Mouse (Mus musculus) ES-E14 (cell line): ENCODE results near the gene Adgrg1.

Experiments used
- HCFC1 ChIP-seq: IDR thresholded peaks from 2 replicates; pipeline ENCODE4 v1.6.1; 2012; ENCODE audit warnings: low read length, inconsistent platforms, borderline replicate concordance; ENCODE audit not compliant: insufficient read depth
- MAFK ChIP-seq: IDR thresholded peaks from 2 replicates; pipeline ENCODE4 v1.6.1; 2014; ENCODE audit warnings: mild to moderate bottlenecking, low read depth, low read length, inconsistent platforms; ENCODE audit not compliant: insufficient read depth
- ZC3H11A ChIP-seq: IDR thresholded peaks from 2 replicates; pipeline ENCODE4 v1.6.1; 2012; ENCODE audit warnings: low read depth, mild to moderate bottlenecking, inconsistent platforms, low read length, borderline replicate concordance

DNA sequence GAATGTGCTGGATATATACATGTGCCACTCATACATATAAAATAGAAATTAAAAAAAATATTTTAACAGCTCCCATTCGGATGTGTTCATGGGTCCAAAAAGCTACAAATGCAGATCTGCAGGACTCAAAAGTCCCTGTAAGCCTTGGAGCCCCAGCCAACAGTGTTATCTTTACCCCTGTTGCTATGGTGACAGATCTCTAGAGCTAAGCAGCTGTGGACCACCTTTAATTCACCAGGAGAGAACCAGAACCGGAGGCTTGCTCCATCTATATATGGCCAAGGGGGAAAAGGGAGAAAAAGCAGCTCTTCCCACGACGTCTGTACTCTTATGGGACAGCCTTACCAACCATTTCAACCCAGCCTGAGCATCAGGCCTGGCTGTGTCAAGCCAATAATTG lies 70.3 kb downstream of the Adgrg1 start:
- TF ChIP-seq MAFK = no peak
- TF ChIP-seq HCFC1 = no peak
- TF ChIP-seq ZC3H11A = no peak
